Mouse (Mus musculus): ENCODE results near the gene Odf2.

Gene Odf2

DNA sequence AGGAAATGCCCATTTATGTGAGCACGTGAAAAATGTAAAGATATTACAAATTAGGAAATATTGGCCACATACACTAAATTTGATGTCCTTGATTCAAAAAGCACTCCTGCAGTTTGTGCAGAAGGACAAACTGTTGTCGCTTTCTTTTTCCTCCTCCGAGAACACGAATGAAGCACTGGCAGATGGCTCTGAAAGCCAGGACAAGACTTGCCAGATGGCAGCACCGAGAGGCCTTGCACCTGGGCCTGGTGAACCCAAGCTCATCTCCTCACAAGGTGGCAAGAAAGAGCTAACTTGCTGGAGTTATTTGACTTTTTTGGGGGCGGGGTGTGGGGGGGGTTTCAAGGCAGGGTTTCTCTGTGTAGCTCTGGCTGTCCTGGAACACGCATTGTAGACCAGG is 51.8 kb downstream of the Odf2 start:
- no peak for DNase-seq

- DNase-seq, result no peak
These were observed 55.7 kb downstream of the Odf2 start for GRCm38 (mm10) chr2:29944723-29945122.

DNA sequence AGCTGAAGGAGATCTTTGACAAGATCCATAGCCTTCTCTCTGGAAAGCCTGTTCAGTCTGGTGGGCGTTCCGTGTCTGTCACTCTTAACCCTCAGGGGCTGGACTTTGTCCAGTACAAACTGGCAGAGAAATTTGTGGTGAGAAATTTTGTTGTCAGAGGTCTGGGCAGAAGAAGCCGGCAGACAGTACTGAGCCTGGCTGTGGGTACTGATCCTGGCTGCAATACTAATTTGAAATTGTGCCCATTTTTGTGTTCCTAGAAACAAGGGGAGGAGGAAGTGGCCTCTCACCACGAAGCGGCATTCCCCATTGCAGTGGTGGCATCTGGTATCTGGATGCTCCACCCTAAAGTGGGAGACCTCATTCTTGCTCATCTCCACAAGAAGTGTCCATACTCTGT is 59.9 kb downstream of the Odf2 start:
- DNase-seq, result no peak

DNA sequence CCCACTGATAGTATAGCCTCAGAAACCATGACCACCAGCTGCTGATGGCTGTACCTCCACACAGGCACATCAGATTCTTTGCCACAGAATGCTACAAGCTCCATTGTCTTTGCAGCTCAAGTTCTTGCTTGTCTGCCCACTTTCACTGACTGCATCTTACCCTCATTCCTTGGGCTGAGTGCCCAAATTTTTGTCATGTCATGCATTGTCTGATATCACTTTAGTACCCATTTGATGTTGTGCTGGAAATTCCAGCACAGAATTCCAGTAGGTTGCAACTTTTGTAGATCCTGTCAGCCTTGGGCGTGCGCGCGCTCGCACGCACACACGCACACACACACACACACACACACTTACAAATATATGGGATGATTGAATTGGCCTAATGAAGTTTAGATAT is 72.2 kb downstream of the Odf2 start:
- DNase-seq, result no peak

DNA sequence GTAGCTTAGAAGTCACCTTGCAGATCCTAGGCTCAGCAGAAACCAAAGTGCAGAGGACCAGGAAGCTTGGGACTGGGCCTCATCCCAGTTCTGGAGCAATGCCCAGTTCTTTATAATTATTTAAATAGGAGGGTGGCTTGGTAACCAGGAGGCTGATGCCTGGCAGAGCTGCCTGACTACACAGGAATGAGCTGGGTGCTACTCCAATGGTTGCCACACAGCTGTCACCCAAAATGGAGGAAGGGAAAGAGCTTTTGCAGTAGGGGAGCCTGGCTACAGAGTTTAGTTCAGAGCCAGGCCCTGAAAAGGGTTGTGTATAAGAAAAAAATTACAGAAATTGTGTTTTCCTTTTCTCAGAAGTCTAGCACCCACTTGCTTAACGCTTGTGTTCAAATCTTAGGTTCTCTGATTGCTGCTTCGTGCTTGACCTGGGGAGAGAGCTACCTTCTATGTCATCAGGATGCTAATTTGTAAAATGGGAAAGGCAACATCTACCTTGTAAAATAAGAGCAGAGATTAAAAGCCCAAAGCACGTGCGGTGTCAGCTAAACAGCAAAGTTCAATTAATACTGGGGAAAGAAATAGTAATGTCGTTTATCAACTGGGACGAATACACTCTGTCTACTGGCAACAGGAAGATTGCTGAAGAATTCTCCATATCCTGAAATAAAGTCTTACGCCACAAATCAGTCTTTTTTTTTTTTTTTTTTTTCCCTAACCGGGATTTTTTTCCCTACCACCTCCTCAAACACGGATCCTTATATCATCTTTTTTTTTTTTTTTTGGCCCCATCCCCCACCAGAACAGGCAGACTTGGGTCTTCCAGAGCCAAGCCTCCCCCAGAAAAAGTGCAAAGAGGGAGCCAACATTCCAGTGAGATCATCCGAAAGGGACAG is 75.6 kb downstream of the Odf2 start:
- DNase-seq, result peak; percentile 14

GRCm38 (mm10) chr2:29965250-29965843 is 76.3 kb downstream of the Odf2 start, which contains the start of gene Sptan1:
Gene Sptan1 (plus strand): TSS chr2:29965560.
- DNase-seq, result peak; percentile 99

- peak; percentile 84 for DNase-seq
These were observed 76.9 kb downstream of the Odf2 start for GRCm38 (mm10) chr2:29965906-29966305.

DNA sequence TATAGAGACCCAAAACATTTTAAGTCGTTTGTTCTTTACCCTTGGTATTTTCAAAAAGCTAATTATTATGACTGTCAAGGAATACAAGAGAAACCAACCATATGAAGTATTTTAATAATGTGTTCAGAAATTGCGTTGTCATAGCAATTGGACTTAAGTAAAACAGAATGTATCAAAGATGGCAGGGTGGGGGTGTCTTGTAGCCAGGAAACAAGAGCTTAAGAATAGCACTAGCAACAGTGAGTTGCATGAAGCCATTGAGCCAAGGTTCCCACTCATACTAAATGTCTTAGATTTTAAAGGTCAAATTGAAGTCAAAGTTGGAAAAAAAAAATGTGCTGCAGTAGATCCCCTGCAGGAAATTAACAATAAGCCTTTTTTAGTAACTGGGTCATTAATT is 77.8 kb downstream of the Odf2 start:
- no peak for DNase-seq

DNA sequence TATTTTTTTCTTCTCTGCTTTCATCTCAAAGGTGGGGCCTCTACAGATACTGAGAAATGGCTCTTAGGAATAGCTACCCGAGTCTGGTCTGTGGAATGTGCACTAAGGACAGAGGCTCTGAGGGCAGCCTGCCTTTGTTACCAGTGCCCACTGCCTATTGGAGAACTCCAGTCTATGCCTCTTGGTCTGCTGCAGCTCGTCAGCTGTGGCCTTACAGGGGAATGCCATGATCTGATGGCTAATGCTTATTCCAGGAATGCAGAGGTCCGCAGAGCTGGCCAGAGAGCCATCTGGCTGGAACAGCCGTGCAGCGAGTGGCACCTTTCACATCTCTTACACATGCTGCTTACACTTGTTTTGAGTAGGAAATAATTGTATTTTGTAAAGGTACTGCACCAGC is 78.7 kb downstream of the Odf2 start:
- no peak for DNase-seq

- DNase-seq, result no peak
These were observed 79.6 kb downstream of the Odf2 start for GRCm38 (mm10) chr2:29968638-29969037.

DNA sequence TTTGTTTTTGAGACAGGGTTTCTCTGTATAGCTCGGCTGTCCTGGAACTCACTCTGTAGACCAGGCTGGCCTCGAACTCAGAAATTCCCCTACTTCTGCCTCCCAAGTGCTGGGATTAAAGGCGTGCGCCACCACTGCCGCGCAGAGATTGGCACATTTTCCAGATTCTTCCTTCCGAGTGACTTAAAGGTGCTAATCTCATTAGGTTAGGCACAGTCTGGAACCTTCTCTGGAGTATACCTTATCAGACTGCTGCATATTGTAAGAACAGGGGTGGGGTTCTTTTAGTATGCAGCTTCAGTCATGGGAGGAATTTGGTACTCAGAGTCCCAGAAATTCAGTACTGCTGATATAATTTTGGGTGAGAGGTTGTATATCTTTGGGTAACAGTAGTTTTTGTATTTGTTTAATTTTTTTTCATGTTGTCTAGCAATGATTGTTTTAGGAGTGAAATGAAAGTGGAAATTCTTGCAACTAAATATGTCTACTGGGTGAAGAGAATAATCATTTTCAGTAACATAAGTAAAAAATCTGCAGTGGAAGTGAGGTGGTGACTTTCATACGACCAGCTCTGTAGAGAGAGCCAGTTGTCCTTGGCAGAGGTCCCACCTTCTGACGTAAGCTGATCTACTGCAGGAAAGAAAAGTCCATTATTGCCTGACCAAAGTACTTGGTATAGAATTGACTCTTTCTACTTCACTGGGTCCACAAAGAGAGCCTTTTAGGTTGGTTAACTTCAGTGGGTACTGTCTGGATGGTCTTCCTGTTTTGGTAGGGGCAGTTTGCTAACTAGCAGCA is 83.0 kb downstream of the Odf2 start:
- DNase-seq, result no peak

DNA sequence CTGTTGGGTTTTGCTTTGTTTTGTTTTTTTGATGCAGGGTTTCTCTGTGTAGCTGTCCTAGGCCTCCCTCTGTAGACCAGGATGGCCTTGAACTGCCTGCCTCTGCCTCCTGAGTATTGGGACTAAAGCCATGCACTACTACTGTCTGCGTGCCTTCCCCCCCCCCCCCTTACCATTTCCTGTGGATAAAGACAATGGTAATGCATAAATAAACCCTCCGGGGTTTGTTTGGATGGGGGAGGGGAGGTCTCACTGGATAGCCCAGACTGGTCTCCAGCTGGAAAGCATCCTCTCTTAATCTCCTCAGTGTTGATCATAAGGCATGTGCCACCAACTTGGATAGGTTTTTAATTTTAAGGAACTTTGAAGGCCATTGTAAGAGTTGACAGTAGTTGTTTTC is 84.5 kb downstream of the Odf2 start:
- DNase-seq, result no peak

- DNase-seq, result peak; percentile 52
These were observed 88.3 kb downstream of the Odf2 start for GRCm38 (mm10) chr2:29977307-29977706.

- DNase-seq, result no peak
These were observed 91.6 kb downstream of the Odf2 start for GRCm38 (mm10) chr2:29980661-29981060.

All from thymus, postnatal 4 days (tissue).